Mouse (Mus musculus) kidney, adult 2 months (tissue): ENCODE measurements around the gene Otud7a.

Experiments used
- CTCF ChIP-seq: fragments of 200-500 bp; conservative IDR thresholded peaks from 2 replicates; pipeline ENCODE4 v1.5.1; 2011; ENCODE audit warnings: low read depth, mild to moderate bottlenecking, control low read depth, low read length, moderate library complexity, mixed read lengths; ENCODE audit not compliant: insufficient read depth, insufficient read length
- POLR2A ChIP-seq: fragments of 200-500 bp; IDR thresholded peaks from one replicate; pipeline ENCODE4 v1.6.1; 2011; ENCODE audit warnings: low read depth, low read length, control low read depth

DNA sequence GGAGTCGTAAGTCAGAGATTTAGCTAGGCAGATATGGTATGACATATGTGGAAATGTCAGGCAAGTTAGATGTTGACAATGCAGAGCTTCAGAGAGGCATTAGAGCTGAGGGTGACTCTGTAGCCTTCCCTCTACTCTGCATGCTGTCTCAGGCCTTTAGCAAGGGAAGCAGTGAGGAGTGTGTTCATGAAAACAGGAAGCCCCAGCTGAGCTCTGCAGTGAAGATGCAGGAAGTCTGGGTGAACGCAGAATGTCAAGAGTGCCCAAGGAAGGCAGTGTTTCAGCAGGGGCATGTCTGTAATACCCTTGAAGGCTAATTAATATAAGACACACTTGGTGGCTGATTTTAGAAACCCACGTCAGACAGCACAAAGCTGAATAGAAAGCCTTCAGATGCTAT lies 77.9 kb downstream of the Otud7a start:
- TF ChIP-seq CTCF (no peak), POLR2A (no peak)
